Mouse (Mus musculus) intestine, postnatal 0 days (tissue): ENCODE results near the gene Kcnj16. TPM values are rescaled to one million over a fixed set of nuclear protein-coding genes. Genes with fewer than 3 reads are reported as not detected.

Source experiments
- ATAC-seq: fragments of 200-750 bp; cut with Nextera tagmentation; 2 replicates; pipeline ENCODE4 v1.8.0; 2017; ENCODE audit warnings: mild to moderate bottlenecking, moderate TSS enrichment, moderate library complexity
- H3K27ac ChIP-seq: fragments of 300-500 bp; sonication (generic); 2 replicates; pipeline ENCODE4 v1.5.1; 2014; ENCODE audit warnings: mild to moderate bottlenecking, low read depth, low read length, moderate library complexity
- H3K27me3 ChIP-seq: fragments of 300-500 bp; sonication (generic); replicated peaks from 2 replicates; pipeline ENCODE4 v1.6.1; 2014; ENCODE audit warnings: low read length, mixed read lengths; ENCODE audit not compliant: control insufficient read depth, insufficient read depth
- H3K36me3 ChIP-seq: fragments of 300-500 bp; sonication (generic); 2 replicates; pipeline ENCODE4 v1.6.1; 2014; ENCODE audit warnings: mild to moderate bottlenecking, moderate library complexity; ENCODE audit not compliant: control insufficient read depth, insufficient read depth
- H3K4me1 ChIP-seq: fragments of 300-500 bp; sonication (generic); replicated peaks from 2 replicates; pipeline ENCODE4 v1.6.1; 2014; ENCODE audit warnings: antibody characterized with exemption, low read length, mixed read lengths; ENCODE audit not compliant: control insufficient read depth, insufficient read depth
- H3K4me2 ChIP-seq: fragments of 300-500 bp; sonication (generic); replicated peaks from 2 replicates; pipeline ENCODE4 v1.6.1; 2014; ENCODE audit warnings: low read depth, mild to moderate bottlenecking, moderate library complexity
- H3K4me3 ChIP-seq: fragments of 300-500 bp; sonication (generic); 2 replicates; pipeline ENCODE4 v1.5.1; 2014; ENCODE audit warnings: low read depth, low read length
- H3K9ac ChIP-seq: fragments of 300-500 bp; sonication (generic); 2 replicates; pipeline ENCODE4 v1.6.1; 2014; ENCODE audit warnings: mild to moderate bottlenecking, low read depth, low read length
- H3K9me3 ChIP-seq: fragments of 300-500 bp; sonication (generic); 2 replicates; pipeline ENCODE4 v1.6.1; 2016; ENCODE audit warnings: mixed run types; ENCODE audit not compliant: control insufficient read depth
- CTCF ChIP-seq: sonication (generic); IDR thresholded peaks from 2 replicates; pipeline ENCODE4 v1.5.1; 2016; ENCODE audit warnings: low read depth, mild to moderate bottlenecking, control low read depth, antibody characterized with exemption, moderate library complexity
- WGBS: fragments of 180-500 bp; shearing (Covaris S2); extraction: QIAGEN DNeasy Blood & Tissue Kit; methylation state at CpG from one replicate; pipeline ENCODE4 v1.1.7; 2014; 5-methylcytosine and 5-hydroxymethylcytosine counted together
- polyA plus RNA-seq: library from polyadenylated mRNA; unstranded; fragments of >200 nt; fragmentation: Nextera tagmentation; extraction: Ambion mirVana; gene quantifications from 2 replicates; pipeline ENCODE4 v1.2.1, GENCODE M21; 2015

Gene Kcnj16
- polyA plus RNA-seq, 1 experiment from 2014 or later = 0.66 TPM

DNA sequence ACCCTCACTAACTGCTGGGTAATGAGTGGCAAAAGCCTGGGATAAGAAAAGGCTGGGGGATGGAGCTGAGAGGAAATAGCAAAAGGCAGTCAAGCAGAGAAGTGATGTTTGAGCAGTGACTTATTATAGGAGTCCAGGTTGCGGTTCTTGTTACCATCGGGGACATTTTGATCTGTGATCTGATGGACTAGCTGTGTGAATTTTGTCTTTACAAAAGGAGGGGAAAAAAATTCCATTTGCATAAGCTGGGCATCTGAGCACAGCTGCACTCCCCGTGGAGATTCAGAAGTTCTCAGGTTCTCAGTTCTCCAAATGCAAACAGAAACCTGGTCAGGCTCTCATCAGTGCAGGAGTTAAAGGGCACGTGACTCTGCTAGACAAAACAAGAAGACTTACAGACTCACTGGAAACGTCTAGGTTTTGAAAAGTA, 6.2 kb upstream of the Kcnj16 start:
- Histone ChIP-seq H3K9ac (no peak overlapping the region), H3K36me3 (no peaks in the 10 kb centered on the region), H3K27me3 (no peaks in the 10 kb centered on the region), H3K4me3 (no peak overlapping the region), H3K4me1 (no peaks in the 10 kb centered on the region), H3K4me2 (no peak overlapping the region), H3K27ac (no peak overlapping the region), H3K9me3 (no peaks in the 10 kb centered on the region)
- no peak for ATAC-seq
- no peak for TF ChIP-seq CTCF
- 24% methylated on average over 5 of the region's 5 CpGs for WGBS

DNA sequence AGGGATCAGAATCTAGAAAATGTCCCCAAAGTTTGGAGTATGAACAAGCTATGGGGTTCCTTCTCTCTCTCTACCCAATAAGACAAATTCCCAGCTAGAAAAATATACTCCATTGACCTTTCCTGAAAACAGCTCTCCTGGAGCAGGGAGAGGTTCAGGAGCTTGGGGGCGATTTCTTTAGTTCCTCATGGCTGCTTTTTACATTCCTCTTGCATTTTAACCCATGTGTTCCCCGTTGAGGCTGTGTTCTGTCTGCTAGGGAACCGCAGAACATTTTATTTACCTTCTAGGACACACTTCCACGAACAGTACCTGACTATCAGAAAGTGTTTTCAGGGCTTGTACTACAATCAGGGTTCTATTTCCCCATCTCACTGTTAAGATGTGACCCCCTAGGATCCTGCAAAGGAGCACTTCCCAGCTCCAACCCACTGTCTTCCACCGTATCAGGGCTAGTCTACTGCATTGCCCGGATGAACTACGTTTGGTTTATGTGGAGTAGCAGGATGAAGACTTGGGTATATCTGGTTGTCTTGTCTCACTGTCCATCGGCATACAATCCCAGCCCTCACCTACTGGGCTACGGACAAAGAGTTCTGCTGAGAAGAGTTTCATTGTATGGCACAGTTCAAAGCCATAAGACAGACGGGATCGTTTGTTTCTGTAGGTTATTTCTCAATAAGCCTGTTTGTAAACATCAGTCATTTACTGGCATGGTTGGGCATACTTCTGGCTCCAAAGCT, 643 bp upstream of the Kcnj16 start:
- H3K4me1 ChIP-seq = no peaks in the 10 kb centered on the region
- 60% methylated on average over 11 of the region's 11 CpGs for WGBS
- no peaks in the 10 kb centered on the region for H3K27me3 ChIP-seq
- no peak overlapping the region for H3K27ac ChIP-seq
- H3K4me3 ChIP-seq = no peak overlapping the region
- H3K9ac ChIP-seq = no peak overlapping the region
- no peak for ATAC-seq
- 0 out of 2 replicates have a peak overlapping the region, but pooled peaks have one; percentile 17 for H3K4me2 ChIP-seq
- H3K9me3 ChIP-seq = no peaks in the 10 kb centered on the region
- H3K36me3 ChIP-seq = no peaks in the 10 kb centered on the region
- TF ChIP-seq CTCF = no peak

DNA sequence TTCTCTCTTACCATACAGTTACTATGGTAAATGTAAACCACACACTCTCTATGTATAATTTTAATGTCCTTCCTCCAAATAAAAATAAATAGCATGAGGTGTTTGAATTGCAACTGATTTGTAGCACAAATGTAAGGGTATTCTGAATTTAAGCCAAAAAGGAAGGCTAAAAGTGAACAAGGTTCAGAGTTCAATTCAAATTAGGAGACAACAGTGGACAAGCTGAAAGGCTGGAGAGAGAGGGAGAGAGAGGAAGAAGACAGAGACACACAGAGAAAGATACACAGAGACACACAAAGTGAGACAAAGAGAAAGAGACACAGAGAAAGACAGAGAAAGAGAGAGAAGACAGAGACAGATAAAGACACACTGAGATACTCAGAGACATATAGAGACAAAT, 1.1 kb downstream of the Kcnj16 start:
- H3K27ac ChIP-seq = no peak overlapping the region
- H3K9me3 ChIP-seq = no peaks in the 10 kb centered on the region
- H3K4me1 ChIP-seq = no peaks in the 10 kb centered on the region
- no peak overlapping the region for H3K4me3 ChIP-seq
- no peaks in the 10 kb centered on the region for H3K27me3 ChIP-seq
- no peak for TF ChIP-seq CTCF
- no peak for ATAC-seq
- H3K36me3 ChIP-seq = no peaks in the 10 kb centered on the region
- no peak overlapping the region for H3K9ac ChIP-seq
- H3K4me2 ChIP-seq = no peak overlapping the region

DNA sequence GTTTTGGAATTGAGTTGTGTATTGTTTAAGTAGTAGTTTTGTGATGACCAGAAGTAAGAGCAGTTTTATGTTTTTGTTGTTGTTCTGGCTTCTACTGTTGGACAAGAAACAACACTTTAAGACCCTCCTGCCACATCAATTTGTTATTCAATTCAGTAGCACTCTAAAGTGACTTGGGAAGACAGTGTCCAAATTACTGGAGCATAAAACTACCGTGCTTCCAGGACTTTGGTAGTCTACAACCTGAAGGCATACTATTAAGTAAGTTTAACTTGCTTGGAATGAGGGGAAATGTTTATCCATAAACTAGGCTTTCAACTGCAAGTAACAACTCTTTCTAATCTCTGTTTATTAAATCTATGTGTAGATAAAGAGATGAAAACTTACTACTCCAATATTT, 17.7 kb downstream of the Kcnj16 start:
- Histone ChIP-seq H3K4me3 (no peak overlapping the region), H3K27me3 (no peaks in the 10 kb centered on the region), H3K27ac (no peak overlapping the region), H3K36me3 (no peaks in the 10 kb centered on the region), H3K9ac (no peak overlapping the region), H3K9me3 (no peaks in the 10 kb centered on the region), H3K4me1 (no peaks in the 10 kb centered on the region), H3K4me2 (no peak overlapping the region)
- no peak for ATAC-seq
- no peak for TF ChIP-seq CTCF
- WGBS = 64% methylated on average over 1 of the region's 1 CpGs

DNA sequence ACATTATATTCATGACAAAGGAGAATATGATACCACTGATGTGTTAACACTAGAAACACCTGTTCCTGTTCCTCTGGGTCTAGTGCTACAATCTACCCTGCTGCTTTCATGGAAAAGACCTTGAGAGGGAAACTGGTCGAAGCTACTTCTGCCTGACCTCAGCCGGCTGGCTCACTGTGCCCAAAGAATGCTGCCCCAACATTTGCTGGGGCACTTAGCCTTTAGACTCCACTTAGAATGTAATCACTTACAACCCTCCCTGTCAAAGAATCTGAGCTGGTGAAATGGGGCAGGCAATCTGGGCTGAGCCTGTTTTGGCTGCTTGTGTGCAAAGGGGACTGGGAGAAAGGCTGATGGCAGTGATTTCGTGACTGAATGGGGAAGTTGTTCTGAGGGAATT, 18.1 kb downstream of the Kcnj16 start:
- Histone ChIP-seq H3K9me3 (no peaks in the 10 kb centered on the region), H3K4me2 (no peak overlapping the region), H3K27ac (no peak overlapping the region), H3K27me3 (no peaks in the 10 kb centered on the region), H3K36me3 (no peaks in the 10 kb centered on the region), H3K4me1 (no peaks in the 10 kb centered on the region), H3K9ac (no peak overlapping the region), H3K4me3 (no peak overlapping the region)
- TF ChIP-seq CTCF = no peak
- 34% methylated on average over 3 of the region's 3 CpGs for WGBS
- no peak for ATAC-seq

DNA sequence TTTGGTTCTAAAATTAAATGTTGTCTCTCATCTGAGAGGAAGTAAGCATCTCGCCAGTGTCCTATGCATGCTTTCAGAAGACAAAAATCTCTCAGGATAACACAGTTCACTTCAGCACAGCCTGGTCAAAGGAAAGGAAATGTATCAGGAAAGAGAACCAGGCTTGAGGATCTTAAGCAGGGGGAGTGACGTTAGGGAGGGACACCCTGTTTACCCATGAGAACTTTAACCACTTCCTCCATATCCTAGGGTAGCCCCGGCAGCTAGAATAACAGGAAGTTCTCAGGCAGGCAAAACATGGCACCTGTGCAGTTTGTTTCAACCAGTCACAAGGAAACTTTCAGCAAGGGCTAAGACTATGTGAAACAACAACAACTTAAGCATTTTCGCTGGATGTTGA, 25.8 kb downstream of the Kcnj16 start:
- Histone ChIP-seq H3K4me3 (no peak overlapping the region), H3K4me2 (no peak overlapping the region), H3K27ac (no peak overlapping the region), H3K36me3 (no peaks in the 10 kb centered on the region), H3K27me3 (no peaks in the 10 kb centered on the region), H3K9ac (no peak overlapping the region), H3K9me3 (no peaks in the 10 kb centered on the region), H3K4me1 (no peaks in the 10 kb centered on the region)
- 53% methylated on average over 4 of the region's 4 CpGs for WGBS
- TF ChIP-seq CTCF = no peak
- ATAC-seq = no peak
